Mouse (Mus musculus) induced T-regulatory cell, adult 2 months (primary cell): ENCODE results near the gene Xpc.

ENCODE experiments used
- DNase-seq: peaks from one replicate; pipeline ENCODE4 v3.0.0-alpha.2; 2012; ENCODE audit warnings: low read depth

The Xpc gene

GRCm38 (mm10) chr6:91472868-91473804, 42.6 kb downstream of the Xpc start, which contains the start of the genes Chchd4 and Tmem43:
TSS of gene Chchd4 (minus strand) at chr6:91473546.
TSS of gene Tmem43 (plus strand) at chr6:91473703.
- DNase-seq = peak; percentile 100

DNA sequence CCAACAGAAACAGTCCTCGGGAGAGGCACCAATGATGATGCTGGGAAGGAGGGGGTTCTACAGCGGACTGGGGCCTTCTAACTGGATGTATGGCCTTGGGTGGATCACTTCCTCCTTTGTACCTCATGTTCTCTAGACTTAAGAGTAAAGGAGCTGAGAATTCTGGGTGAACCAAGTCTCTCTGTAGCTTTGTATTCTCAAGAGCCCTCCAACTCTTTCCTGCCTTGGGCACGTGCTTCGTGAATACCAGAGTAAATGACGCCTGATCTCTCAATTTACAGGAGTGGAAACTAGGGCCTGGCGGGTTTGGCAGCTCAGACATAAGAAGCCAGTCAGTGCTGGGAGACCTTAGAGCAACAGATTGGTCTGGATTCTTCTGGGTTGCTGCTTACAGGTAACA, 43.4 kb downstream of the Xpc start:
- DNase-seq = no peak

DNA sequence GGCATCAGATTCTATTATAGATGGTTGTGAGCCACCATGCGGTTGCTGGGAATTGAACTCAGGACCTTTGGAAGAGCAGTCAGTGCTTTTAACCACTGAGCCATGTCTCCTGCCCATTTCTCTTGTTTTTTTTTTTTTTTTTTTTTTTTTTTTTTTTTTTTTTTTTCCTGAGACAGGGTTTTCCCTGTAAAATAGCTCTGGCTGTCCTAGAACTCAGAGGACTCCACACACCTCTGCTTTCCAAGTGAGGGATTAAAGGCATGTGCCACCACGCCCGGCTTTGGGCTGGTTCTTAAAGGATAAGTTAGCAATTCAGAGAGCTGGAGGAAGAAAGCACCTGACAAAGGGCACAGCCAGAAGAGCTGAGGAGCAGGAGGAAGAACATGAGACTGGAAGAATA, 44.3 kb downstream of the Xpc start:
- peak; percentile 17 for DNase-seq

GRCm38 (mm10) chr6:91470712-91471111, 45.0 kb downstream of the Xpc start:
- DNase-seq = no peak

GRCm38 (mm10) chr6:91467106-91467505, 48.6 kb downstream of the Xpc start:
- DNase-seq = no peak

GRCm38 (mm10) chr6:91465756-91466155, 49.9 kb downstream of the Xpc start:
- DNase-seq = no peak

DNA sequence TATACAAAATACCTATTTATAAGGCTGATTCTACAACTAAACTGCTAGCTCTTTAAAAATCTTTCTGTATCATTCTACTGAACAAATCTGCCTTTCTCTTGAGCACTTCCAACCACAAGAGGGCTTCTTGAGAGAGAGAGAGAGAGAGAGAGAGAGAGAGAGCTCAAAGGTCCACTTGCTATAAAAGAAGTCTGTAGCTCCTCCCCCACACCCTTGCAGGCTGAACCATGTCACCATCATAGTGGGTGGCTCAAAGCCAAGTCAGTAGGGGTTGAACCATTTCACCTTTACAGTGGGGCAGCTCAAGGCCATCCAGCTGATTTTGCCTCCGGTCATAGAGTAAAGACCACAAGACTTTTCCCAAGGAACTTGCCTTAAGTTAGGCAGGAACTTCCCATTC, 56.2 kb downstream of the Xpc start:
- DNase-seq = peak; percentile 19

- DNase-seq = no peak
Measured at GRCm38 (mm10) chr6:91454546-91454945, 61.1 kb downstream of the Xpc start.

DNA sequence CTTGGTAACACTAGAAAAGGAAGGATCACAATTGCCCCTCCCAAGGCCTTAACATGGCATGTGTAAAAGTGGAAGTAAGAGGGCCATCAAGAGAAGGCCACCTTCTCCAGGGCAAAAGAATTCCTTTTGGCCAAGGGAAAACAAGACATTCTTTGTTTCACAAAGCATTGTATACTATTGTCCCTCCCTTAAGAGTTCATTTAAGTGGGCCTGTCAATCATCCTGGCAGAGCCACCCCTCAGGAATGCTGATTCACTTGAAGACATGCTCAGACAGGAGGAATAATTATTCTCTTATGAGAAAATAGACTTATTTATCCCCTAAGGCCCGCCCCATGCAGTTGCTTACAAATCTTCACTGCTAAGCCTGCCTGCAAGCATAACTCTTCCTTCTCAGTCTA, 63.6 kb downstream of the Xpc start:
- DNase-seq = no peak

DNA sequence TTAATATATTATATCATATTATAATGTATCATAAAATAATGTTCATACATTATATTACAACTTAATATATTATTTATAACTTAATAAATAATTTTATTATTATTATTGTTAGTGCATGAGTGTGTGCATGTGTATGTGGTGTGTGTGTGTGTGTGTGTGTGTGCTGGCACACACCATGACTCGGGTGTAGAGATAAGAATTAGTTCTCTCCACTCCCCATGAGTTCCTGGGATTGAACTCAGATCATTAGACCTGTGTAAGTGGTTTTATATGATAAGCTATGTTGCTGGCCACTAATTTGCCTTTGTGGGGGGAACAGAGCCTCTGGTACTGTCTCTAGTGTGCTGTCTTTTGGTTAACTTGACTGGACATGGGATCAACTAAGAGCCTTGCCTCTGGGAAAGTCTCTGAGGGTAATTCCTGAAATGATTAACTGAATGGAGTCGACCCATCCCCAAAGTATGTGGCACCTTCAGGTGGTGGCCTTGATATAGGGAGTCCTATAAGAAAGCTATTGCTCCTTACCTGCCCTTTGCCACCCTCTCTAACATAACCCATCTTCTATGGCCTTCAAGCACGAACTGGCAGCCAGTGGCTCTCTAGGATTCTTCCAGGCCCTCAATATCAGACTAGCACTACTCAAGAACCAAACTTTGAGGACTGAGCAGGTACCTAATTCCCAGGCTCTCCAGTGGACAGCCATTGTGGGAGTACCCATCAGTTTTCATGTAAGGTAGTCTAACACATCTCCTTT, 66.0 kb downstream of the Xpc start:
- no peak for DNase-seq

GRCm38 (mm10) chr6:91445316-91445715, 70.4 kb downstream of the Xpc start:
- no peak for DNase-seq

DNA sequence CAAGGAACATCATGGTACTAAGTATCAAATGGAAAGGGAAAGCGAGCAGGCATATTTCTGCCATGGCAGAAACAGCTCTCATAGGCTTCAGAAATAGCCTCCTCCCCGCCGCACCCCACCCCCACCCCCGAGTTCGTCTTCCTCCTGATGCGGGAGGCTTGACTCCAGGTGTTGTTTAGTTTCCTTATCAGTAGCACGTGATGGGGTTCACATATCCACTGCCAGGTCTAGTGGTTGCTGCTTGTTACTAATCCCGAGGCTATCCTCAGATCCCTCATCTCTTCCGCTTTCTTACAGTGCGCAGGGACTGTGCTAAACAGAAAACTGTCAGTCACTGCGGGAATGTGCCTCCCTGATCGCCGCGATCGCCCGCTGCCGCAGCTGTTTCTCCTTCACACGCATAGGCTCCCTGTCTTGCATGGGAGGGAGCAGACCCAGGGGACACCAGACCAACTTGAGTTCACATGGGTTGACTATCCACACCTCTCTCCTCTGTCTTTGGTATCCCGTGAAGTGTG, 74.5 kb downstream of the Xpc start:
- DNase-seq = no peak

GRCm38 (mm10) chr6:91440474-91441144, 75.1 kb downstream of the Xpc start:
- peak; percentile 96 for DNase-seq
